Mouse (Mus musculus) adrenal gland, adult 2 months (tissue): ENCODE results near the gene Mark1. TPM values are rescaled to one million over a fixed set of nuclear protein-coding genes. Genes with fewer than 3 reads are reported as not detected.

Source experiments
- DNase-seq: peaks from one replicate; pipeline ENCODE4 v3.0.0; 2021
- polyA plus RNA-seq: library from polyadenylated mRNA; depleted of rRNA; stranded (reverse); fragments of >200 nt; gene quantifications from 2 replicates; pipeline ENCODE4 v1.2.3, GENCODE M21; 2012
- total RNA-seq, 2 experiments: library from RNA; stranded (reverse); gene quantifications; 2 replicates each; pipeline ENCODE4 v1.2.3; 2021

Gene Mark1
- total and polyA plus RNA-seq, 3 experiments = 4.5 to 9.6 (median 5.3) TPM

DNA sequence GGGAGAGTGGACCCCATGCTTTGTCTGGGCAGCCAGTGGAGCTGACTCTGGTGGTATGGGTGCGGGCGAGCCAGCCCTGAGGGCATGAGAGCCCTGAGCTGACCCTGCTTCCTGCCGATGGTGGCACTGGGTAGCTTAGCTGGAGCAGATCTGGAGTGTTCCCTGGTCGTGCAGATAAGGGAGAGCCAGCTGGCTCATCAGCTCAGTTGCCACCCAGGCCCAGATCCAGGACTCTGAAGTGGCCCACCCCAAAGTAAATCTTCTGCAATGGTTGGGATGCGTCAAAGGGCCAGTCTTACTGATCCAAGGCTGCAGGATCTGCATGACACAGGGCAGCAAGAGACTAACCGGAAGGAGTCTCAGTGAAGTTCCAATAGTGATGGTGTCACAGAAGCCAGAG lies 109.9 kb downstream of the Mark1 start:
- DNase-seq = peak; percentile 39

DNA sequence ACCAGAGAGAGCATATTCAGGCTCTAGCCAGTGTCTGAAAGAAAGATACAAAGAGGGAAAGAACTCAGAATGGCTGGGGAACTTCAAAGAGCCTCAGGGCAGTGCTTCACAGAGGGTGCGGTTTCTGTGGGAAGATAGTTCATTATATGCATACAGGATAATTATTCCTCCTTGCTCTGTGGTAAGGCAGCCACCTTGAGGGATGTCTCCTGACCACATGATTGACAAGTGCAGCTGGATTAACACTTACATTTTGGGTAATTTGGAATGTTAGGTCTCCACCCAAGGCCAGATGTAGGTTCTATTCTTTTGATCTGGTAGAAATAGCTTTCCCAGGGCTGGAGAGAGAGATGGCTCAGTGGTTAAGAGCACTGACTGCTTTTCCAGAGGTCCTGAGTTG lies 113.2 kb downstream of the Mark1 start:
- DNase-seq = no peak

DNA sequence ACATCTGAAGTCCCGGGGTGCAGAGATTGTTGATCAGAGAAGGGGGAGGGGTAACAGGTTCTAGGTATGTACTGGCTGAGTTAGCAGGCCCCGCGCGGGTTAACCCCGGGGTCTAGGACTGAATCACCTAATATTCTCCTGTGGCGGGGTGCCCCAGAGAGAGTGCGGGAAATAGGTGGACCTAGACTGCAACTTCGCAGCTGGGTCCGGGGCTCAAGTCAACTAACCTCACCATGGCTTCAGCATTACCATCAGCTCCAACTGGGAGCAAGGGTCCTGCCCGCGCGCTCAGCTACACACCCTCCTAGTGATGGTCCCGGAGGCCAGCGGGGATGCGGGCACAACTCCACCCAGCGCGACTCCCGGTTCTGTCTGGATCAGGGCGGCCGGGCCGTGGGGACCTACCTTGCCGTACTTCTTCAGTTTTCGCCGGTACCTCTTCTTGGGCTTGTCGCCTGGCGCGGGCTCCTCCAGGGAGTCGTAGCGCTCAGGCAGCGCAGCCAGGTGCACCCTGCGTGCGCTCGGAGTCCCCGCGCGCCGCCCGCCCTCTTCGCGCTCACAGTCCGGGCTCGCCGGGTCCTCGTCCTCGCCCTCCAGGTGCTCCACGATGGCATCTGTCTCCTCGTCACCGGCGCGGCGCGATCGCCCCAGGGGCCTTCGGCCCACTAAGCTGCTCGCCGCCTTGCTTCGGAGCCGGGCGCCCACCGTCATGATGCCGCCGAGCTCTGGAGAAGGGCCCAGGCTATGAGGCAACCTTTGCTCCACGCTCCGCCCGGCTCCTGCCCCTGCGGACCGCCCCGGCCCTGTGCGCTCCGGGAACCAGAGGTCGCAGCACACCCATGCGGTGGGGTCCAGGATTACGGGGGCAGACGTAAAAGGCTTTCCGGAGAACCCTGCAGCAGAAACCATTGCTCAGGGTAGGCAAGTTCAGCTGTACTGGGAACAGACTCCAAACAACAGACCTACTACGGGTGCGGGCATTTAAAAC lies 116.8 kb downstream of the Mark1 start, which contains the start of gene C130074G19Rik:
Gene C130074G19Rik (minus strand): TSS at position 938 of the 988 bp plus-strand sequence.
- DNase-seq = peak; percentile 85

DNA sequence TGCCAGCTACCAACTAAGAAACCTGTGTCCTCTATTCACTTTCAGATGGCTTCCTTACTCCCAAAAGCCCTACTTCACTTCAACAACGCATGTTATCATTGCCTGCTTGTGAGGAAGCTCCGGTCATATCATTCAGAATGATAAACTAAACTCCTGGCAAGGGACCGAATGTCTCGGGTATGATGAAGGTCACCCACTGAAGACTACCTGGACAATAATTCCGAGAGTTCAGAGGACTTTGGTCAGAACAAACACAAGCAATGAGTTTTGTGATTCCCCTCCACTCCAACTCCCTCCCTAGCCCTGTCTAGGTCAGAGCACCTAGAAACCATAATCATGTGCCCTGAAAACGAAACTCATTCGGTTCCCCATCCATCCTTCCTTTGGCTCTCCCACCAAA lies 117.5 kb downstream of the Mark1 start:
- DNase-seq = no peak

DNA sequence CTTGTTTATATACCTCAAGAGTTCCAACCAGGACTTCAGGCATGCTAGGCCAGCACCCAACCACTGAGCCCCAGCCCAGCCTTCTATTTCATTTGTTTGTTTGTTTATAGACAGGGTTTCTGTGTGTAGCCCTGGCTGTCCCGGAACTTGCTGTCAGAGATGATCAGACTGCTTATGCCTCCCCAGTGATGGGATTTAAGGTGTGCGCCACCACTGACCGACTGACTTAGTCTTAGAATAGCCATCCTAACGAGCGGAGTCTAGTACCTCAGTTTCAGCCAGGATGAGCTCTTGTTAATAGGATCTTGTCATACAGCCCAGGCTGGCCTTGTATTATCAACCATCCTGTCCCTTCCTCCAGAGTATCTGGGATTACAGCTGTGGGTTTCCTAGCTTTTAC lies 118.2 kb downstream of the Mark1 start:
- no peak for DNase-seq

DNA sequence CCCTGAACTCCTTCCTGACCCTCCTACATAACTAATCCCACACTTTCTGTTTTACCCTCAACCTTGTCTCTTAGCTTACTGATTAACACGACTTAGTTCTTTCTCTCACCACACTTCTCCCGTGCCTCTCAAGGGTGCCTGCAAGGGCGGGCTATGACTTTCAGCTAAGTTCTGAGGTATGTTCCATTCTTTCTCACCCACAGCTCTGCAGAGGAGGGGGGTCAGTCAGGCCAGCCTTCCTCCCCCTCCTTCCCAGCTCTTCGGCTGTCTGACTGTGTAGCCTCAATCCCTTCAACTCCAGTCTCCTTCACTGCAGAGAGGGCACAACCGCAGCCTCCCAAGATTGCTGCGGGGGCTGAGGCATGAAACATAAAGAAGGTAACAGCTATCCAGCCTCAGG lies 120.5 kb downstream of the Mark1 start:
- no peak for DNase-seq

DNA sequence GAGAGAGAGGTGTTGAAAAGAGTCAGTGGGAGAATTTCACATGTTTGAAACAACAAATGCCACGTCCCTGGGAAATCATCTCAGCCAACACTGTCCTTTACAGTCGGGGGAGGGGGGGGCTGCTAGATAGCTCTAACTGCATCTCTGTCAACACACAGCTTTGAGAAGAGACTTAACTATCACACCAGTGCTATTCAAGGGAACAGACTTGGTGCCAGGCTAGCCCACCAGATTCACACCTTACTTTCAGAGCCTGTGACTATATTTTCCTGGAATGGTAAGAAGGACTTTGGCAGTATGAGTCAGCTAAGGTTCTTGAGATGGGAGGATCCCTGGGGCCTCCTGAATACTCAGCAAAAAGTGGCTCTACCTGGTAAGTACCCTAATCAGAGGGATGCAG lies 122.1 kb downstream of the Mark1 start:
- no peak for DNase-seq

DNA sequence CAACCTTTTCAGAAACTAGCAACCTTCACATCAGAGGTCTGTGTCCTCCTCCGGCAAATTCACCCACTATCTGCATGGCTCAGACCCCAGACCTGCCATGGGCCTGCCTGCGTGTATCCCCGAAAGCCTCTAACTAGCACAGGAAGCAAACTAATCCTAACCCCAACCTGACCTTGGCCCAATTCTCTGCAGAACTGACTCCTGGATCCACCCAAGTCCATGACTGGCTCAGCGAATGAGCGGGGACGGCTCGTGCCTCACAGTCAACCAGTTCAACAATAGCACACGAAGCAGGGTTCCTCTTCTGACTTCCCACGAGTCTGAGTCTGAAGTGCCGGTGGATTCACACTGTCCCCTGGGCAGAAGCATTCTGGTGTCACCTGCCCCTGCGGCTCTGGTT lies 125.5 kb downstream of the Mark1 start:
- DNase-seq = peak; percentile 56

DNA sequence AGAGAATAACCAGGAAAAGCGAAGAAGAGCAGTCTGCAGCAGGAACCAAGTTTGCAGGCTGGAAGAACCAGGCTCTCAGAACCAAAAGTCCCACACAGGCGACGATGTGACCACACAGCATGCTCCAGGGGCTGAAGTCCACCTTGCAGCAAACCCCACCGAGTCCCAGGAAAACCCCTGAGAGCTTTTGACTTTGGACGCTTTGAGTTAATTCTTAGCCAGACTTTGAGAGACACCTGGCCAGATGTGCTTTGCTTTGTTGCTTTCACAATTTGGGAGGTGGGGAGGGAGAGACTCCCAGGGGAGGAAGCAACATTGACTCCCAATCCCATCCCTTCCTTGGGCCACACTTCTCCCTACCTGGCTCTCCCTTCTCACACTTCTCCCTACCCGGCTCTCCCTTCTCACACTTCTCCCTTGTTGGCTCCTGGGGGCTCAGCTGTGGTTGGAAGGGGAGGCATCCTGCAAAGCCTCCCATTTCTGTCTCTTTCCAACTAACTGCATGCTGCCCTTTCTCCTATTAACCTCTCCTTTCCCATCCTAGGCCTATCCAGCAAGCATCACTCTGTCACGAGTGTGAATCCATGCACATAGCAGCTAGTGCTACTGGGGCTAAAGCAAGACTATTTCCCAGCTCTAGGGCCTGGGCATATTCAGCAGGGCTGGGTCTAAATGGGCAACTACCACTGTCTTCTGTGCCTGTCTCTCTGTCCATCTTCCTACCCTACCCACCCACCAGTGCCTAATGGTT lies 127.1 kb downstream of the Mark1 start:
- DNase-seq = no peak

DNA sequence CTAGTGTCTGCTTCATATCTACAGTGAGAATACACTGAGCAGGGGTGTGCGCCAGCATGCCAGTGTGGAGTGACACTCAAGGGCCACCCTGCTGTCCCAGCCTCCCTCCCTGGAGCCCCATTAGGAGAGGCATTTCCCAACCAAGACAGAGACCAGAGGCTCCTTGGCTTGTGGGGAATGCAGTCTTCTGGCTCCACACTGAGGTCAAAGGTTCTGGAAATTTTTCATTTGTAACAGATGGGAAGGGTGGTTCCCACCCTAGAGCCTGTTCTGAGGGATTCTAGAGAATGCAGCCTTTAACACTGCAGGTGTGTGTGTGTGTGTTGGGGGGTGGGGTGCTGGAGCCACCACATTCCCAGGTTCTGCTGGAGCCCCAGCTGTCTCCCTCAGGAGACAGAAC lies 127.9 kb downstream of the Mark1 start:
- peak; percentile 49 for DNase-seq

DNA sequence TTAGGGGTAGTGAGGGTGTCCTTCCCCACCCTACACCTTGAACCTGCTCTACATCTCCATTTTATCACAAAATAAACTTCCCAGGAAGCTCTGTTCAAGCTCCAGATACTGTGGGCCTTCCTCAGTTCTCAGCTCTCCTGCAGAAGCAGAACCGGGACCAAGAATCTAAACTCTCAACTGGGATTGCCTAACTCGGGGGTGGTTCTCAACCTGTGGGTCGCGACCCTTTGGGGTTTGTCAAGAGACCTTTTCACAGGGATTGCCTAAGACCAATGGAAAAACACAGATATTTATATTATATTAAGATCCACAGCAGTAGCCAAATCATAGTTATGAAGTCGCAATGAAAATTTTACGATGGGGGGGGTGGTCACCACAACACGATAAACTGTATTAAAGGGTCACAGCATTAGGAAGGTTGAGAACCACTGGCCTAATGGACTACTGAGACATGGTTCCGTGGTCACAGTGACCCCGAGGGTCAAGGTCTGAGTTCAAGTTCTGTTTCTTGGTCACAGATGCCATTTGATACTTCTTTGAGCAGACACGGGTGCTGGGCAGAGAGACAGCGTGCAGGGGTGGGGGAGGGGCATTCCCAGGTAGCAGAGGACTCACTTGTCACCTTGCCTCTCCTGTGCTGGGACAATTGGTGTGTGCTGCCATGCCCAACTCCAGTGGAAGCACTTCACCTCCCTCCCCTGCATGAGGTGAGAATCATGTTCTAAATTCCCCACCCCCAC lies 128.6 kb downstream of the Mark1 start:
- DNase-seq = no peak

DNA sequence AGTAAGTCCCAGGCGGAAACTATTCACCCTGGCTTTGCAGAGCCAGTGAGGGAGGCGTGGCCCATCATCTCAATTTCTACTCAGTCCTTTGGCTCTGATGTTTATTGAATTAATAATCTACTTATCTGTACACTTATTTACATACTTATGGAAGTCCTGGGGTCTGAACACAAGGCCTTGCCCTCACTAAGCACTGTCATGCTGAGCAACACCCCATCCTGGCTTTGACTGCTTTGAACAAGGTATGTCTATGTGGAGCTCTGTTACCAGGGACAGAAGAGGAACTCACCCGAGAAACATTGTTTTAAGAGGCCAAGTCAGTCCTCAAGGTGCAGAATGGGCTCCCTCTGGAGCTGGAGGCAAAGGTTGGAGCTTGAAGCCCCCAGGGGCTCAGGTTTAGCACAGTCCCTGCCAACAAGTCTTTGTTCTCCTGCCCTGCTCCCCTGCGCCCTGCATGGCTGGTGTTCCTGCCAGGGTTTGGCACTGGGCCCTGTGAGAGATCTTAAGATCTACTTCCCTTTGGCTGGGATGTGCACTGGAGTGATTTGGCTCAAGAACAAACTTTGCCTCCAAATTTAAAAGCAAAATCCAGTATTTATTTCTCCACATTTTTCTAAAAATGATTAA lies 129.3 kb downstream of the Mark1 start:
- DNase-seq = peak; percentile 71

DNA sequence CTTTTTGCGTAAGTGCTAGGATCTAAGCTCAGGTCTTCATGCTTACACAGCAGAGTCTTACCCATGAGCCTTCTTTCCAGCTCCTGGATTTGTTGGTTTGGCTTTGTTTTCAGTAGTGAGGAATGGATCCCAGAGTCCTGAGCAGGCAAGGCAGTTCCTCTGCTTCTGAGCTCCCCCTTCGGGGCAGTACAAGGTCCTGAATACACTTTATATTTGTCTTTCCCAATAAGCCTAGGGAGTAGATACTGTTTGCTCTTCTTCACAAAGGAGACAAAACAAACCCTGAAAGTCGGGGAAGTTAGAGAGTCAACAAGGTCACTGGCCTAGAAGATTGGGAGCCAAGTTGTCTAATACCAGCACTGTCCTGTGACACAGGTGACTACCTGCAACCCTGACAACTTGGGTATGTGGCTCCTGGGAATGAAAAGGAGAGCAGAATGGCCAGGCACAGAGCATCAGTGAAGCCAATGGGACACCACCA lies 131.7 kb downstream of the Mark1 start:
- no peak for DNase-seq

DNA sequence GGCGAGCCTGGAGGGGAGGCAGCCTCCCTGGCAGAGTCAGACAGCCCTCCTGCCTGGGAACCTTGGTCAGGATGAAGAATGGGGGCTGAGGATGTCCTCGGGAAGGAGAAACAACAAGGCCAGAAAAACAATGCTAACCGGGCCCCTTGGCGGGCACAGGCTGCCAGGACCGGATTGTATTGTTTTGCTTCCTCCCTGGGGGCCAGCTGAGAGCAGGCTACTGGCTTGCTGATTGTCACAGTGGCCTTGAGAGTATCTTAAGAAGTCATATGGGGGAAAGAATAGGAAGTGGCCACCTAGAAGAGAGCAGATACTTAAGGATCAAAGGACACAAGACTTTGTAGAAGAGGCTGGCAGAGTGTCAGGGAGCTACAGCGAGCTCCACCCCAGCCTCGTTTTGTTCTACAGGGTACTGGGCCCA lies 135.0 kb downstream of the Mark1 start:
- DNase-seq = peak; percentile 54

DNA sequence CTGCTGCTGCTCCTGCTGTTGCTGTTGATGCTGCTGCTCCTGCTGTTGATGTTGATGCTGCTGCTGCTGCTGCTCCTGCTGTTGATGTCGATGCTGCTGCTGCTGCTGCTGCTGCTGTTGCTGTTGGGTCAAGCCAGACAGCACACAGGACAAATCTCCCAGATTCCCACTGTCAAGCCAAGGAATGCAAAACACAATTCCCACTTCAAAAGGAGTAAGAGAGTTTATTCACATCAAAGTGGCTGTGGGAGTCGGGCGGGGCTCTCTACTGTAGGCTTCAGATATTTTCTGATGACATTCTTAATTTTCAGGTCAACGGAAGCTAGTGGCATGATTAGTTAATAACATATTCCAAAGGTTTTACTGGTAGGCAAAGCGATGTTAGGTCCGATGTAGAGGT lies 136.7 kb downstream of the Mark1 start:
- no peak for DNase-seq

DNA sequence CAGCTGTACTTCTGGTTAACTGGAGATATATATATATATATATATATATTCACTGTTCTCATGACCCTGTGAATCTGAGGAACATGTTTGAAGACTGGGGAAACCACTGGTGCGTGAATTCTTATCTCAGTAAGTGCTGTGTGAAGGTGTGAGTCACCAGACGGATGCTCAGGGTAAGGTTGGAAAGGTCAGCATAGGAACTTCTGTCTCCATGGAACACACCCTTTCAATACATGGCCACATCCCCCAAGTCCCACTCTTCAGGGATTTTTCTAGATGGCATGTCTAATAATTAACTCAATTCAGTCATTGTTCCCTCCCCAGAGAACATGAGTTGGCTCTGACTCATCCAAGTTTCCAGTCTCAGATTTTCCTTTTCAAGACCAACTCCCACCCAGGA lies 137.8 kb downstream of the Mark1 start:
- no peak for DNase-seq

DNA sequence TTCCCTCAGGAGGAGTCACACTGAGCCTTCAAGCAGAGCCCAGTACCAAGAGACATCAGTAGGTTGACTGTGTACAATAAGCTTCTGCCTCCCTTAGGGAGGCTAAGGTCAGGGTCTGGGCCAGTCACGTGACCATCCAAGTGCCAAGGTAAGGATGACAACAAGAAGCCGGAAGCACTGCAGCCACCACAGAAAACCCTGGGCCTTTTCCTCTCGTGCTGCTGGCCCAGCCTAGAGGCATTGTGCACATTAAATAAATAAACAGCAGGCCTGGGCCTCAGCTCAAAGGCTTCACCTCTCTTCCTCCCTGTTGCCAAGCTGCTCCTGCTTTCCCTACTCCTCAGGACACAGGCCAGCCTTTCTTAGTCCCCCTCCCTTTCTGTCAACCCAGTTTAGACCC lies 139.1 kb downstream of the Mark1 start:
- no peak for DNase-seq

DNA sequence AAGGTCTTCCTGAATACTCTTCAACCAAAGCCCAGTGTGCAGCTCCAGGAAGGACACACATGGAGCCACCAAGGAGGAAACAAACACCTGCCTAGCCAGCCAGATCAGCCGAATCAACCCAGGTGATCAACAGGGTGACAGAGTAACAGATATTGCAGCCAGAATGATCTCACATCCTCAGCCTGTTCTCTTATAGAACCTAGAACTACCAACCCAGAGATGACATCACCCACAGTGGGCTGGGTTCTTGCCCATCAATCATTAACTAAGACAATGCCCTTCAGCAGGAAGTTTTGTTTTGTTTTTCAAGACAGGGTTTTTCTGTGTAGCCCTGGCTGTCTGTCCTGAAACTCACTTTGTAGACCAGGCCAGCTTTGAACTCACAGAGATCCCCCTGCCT lies 141.1 kb downstream of the Mark1 start:
- DNase-seq = no peak

DNA sequence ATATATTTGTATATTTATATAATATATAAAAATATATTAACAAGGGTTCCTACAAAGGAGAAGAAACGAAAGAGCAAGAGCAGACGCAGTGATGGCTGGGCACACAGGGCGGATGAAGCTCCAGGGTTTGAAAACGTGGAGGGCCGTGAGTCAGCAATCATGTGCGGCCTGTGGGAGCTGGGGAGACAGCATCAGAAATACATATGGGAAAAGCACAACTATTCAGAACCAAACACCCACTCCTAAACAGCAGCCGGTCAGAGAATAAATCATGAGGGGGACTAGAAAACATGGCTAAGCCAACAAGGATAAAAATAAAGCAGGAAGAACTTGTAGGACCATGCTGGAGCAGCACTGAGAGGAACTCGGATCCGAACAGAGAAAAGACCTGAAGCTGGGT lies 142.2 kb downstream of the Mark1 start:
- DNase-seq = no peak

DNA sequence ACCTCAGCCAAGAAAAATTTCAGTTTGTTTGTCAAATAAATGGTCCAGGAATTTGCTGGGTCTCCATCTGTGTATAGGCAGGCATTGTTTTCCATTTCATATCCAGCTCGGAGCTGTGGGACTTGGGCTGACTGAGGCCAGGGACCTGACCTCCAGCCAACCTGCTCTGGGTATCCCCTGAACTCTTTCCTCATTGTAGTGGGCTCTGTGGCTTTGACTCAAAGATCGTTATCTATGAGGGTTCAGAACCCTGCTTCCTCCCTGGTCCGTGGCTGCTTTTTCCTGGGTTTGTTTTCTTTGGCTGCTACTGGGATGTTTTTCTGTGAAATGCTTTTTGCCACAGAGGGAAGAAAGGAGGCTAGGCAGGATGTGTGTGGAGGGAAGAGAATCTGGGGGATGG lies 145.4 kb downstream of the Mark1 start:
- DNase-seq = no peak

DNA sequence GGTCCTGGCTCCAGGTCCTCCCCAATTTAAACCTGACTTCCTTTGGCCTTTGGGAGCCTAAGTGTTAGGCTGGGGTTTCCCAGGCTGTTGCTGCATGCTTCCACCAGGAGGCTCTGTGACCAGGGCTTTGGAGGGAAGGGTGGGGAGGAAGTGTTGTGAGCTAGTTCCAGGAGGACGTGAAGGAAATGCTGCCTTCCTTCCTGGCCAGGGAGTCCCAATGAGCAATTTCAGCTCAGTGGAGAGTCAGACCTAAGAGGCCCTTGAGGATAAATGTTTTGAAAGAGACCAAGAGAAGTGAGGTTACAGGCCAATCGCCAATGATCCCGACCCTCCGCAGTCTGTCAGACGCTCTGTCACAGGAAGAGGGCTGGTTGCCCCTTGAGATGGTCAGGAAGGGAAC lies 146.0 kb downstream of the Mark1 start:
- peak; percentile 84 for DNase-seq
